9 mouse cellular contexts compared by ENCODE assay signal in genomic region chr1:34738386-34739067, GRCm38 (mm10).
DNase-seq lines count a peak whose midpoint lies in the region; ATAC-seq and TF ChIP-seq lines count a peak whose summit lies in the region.
"Had no signal": no experiment of that assay in that cellular context is flagged by ENCODE, and none has a peak within 500 bp of the region (broad histone marks: within the 10 kb centered on the region; RNA-seq: fewer than 3 reads in every experiment).

No protein-coding gene starts in this region.

- no peak overlapping the region for H3K9ac ChIP-seq in lung, embryonic 15.5 days
- H3K9ac ChIP-seq: limb, embryonic 15.5 days had no signal

- H3K27me3 ChIP-seq in lung, embryonic 15.5 days: no peaks in the 10 kb centered on the region
- H3K27me3 ChIP-seq: limb, embryonic 15.5 days had no signal

- peak; percentile 94 for TF ChIP-seq CTCF in layer of hippocampus, adult 2 months (conservative IDR thresholded peaks at IDR 0.05)

- H3K9me3 ChIP-seq in lung, embryonic 15.5 days: no peaks in the 10 kb centered on the region
- H3K9me3 ChIP-seq: limb, embryonic 15.5 days had no signal

- DNase-seq in CD4-positive helper T cell, adult 2 months (ENCODE audit: low read depth, low spot score): peak; percentile 58
- DNase-seq in MN1 (ENCODE audit: low spot score): peak; percentile 28
- peak; percentile 77 for DNase-seq in cerebellum, adult 8-10 months
- DNase-seq in gastrocnemius, postnatal 10 days: peak; percentile 68
- peak; percentile 71 to 86 for DNase-seq in layer of hippocampus, adult 2 months (ENCODE audit: low spot score in 2 of 2)
- peak; percentile 62 for DNase-seq in right cerebral cortex, postnatal 25 days
- DNase-seq in urinary bladder, postnatal 10 days (ENCODE audit: low spot score): no peak

- no peaks in the 10 kb centered on the region for H3K36me3 ChIP-seq in lung, embryonic 15.5 days
- H3K36me3 ChIP-seq: limb, embryonic 15.5 days had no signal

- 28% methylated on average over 14 of the region's 14 CpGs for whole genome bisulfite sequencing in lung, embryonic 15.5 days

- H3K4me1 ChIP-seq in lung, embryonic 15.5 days: no peaks in the 10 kb centered on the region
- H3K4me1 ChIP-seq: limb, embryonic 15.5 days had no signal

- no peak overlapping the region for H3K27ac ChIP-seq in layer of hippocampus, adult 2 months
- no peak overlapping the region for H3K27ac ChIP-seq in lung, embryonic 15.5 days
- H3K27ac ChIP-seq: limb, embryonic 15.5 days had no signal

- no peak overlapping the region for H3K4me3 ChIP-seq in layer of hippocampus, adult 2 months
- no peak overlapping the region for H3K4me3 ChIP-seq in lung, embryonic 15.5 days
- H3K4me3 ChIP-seq: limb, embryonic 15.5 days had no signal

- 0 out of 2 replicates have a peak overlapping the region, but pooled peaks have one; percentile 4 for H3K4me2 ChIP-seq in lung, embryonic 15.5 days
- H3K4me2 ChIP-seq: limb, embryonic 15.5 days had no signal

- no peak for ATAC-seq in lung, embryonic 15.5 days (ENCODE audit: borderline replicate concordance, extremely low read depth, low FRiP score, low TSS enrichment)
